Mouse (Mus musculus) gastrocnemius, postnatal 4 days (tissue): ENCODE measurements around the gene Cnnm2. TPM values are rescaled to one million over a fixed set of nuclear protein-coding genes. Genes with fewer than 3 reads are reported as not detected.

Experiments used
- DNase-seq, 2 experiments: peaks; one replicate each; pipeline ENCODE4 v3.0.0; 2021 to 2022; ENCODE audit warnings: low spot score in 2 of 2, mixed read lengths in 2 of 2
- total RNA-seq, 2 experiments: library from RNA; stranded (reverse); gene quantifications; 2 replicates each; pipeline ENCODE4 v1.2.3; 2021

The Cnnm2 gene
- total RNA-seq, 2 experiments from 2014 or later = 5.9 to 6.5 TPM

- DNase-seq = no peak
Observed at GRCm38 (mm10) chr19:46791921-46792320, 30.5 kb downstream of the Cnnm2 start.

GRCm38 (mm10) chr19:46792480-46792879 lies 31.1 kb downstream of the Cnnm2 start:
- DNase-seq = no peak

- DNase-seq = no peak
Observed at GRCm38 (mm10) chr19:46794181-46794580, 32.8 kb downstream of the Cnnm2 start.

- DNase-seq = no peak
Observed at GRCm38 (mm10) chr19:46799903-46800583, 38.6 kb downstream of the Cnnm2 start.

GRCm38 (mm10) chr19:46801492-46801891 lies 40.1 kb downstream of the Cnnm2 start:
- DNase-seq = no peak

GRCm38 (mm10) chr19:46802306-46802705 lies 40.9 kb downstream of the Cnnm2 start:
- DNase-seq = no peak

GRCm38 (mm10) chr19:46803732-46804131 lies 42.3 kb downstream of the Cnnm2 start:
- DNase-seq = no peak

GRCm38 (mm10) chr19:46804751-46805150 lies 43.4 kb downstream of the Cnnm2 start:
- DNase-seq = no peak

- DNase-seq = no peak
Observed at GRCm38 (mm10) chr19:46805933-46806688, 44.7 kb downstream of the Cnnm2 start.

- no peak for DNase-seq
Observed at GRCm38 (mm10) chr19:46808261-46808660, 46.9 kb downstream of the Cnnm2 start.

GRCm38 (mm10) chr19:46809031-46809430 lies 47.6 kb downstream of the Cnnm2 start:
- DNase-seq = no peak

- DNase-seq = no peak
Observed at GRCm38 (mm10) chr19:46819276-46819675, 57.9 kb downstream of the Cnnm2 start.

- no peak for DNase-seq
Observed at GRCm38 (mm10) chr19:46822491-46822890, 61.1 kb downstream of the Cnnm2 start.

- DNase-seq = no peak
Observed at GRCm38 (mm10) chr19:46823759-46824158, 62.4 kb downstream of the Cnnm2 start.

- no peak for DNase-seq
Observed at GRCm38 (mm10) chr19:46824867-46825266, 63.5 kb downstream of the Cnnm2 start.

- DNase-seq = no peak
Observed at GRCm38 (mm10) chr19:46827654-46828165, 66.3 kb downstream of the Cnnm2 start.

- DNase-seq = no peak
Observed at GRCm38 (mm10) chr19:46828961-46829360, 67.6 kb downstream of the Cnnm2 start.

GRCm38 (mm10) chr19:46831381-46831780 lies 70.0 kb downstream of the Cnnm2 start:
- no peak for DNase-seq

GRCm38 (mm10) chr19:46834301-46834700 lies 72.9 kb downstream of the Cnnm2 start:
- no peak for DNase-seq

GRCm38 (mm10) chr19:46835339-46835738 lies 73.9 kb downstream of the Cnnm2 start:
- no peak for DNase-seq

GRCm38 (mm10) chr19:46836085-46836484 lies 74.7 kb downstream of the Cnnm2 start:
- no peak for DNase-seq

- DNase-seq = no peak
Observed at GRCm38 (mm10) chr19:46837290-46838079, 76.1 kb downstream of the Cnnm2 start.
